Mouse (Mus musculus): ENCODE measurements at regions not wholly inside any gene's neighbourhood (a gene's known extent, or its start where the extent isn't known, plus 50 kb on each side); places are given as distances from the start of the nearest gene placed in this dataset.

DNA sequence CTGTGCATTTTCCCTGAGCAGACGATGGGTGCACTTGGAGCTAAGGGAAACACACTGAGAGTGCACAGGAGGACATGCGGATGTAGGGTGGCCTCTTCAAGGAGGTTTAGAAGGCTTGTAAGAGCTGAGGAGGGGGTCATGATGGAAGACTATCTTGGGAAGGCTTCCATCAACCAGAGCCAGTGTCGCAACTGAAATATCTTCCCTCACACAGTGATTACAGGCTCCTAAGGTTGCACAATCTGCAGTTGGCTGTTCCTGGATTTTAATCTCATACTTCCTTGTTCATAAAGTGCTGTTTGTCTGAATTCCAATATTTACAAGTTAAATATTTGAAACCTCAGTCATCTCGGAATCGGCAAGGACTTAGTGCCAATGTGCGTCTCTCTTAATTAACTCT lies 164.5 kb downstream of the Wdr11 start:
- H3K27ac ChIP-seq (ENCODE audit: insufficient read depth, low read depth, low read length, poor library complexity, severe bottlenecking): no peak overlapping the region
- H3K36me3 ChIP-seq (ENCODE audit: control insufficient read depth, insufficient read depth, low read length, poor library complexity, severe bottlenecking): no peaks in the 10 kb centered on the region
- TF ChIP-seq ZC3H11A (IDR thresholded peaks at IDR 0.05; ENCODE audit: borderline replicate concordance, low read depth, low read length): no peak
- no peak for TF ChIP-seq HCFC1 (IDR thresholded peaks at IDR 0.05; ENCODE audit: borderline replicate concordance, insufficient read depth, low read length)
- no peak for TF ChIP-seq CHD2 (IDR thresholded peaks at IDR 0.05; ENCODE audit: low read depth, low read length)
- TF ChIP-seq MAFK (IDR thresholded peaks at IDR 0.05; ENCODE audit: insufficient read depth, low read depth, low read length): no peak
- TF ChIP-seq ZNF384 (IDR thresholded peaks at IDR 0.05; ENCODE audit: low read depth, low read length): no peak
- H3K9me3 ChIP-seq (ENCODE audit: control insufficient read depth, insufficient read depth, low read depth, low read length): no peaks in the 10 kb centered on the region
- DNase-seq (ENCODE audit: low read depth, low spot score): no peak
- no peaks in the 10 kb centered on the region for H3K4me1 ChIP-seq (ENCODE audit: control insufficient read depth in 2 of 2, insufficient read depth in 2 of 2, low read length in 2 of 2, poor library complexity in 1 of 2)
- H3K4me3 ChIP-seq (ENCODE audit: insufficient read depth in 1 of 2, low read depth in 1 of 2, low read length in 2 of 2, poor library complexity in 1 of 2, severe bottlenecking in 1 of 2): no peak overlapping the region
- in situ Hi-C loops (cut with MboI; ENCODE audit: low sequenced_read_pairs in 2 of 2, unreplicated experiment in 2 of 2): no loop called here
- no peak overlapping the region for H3K9ac ChIP-seq (ENCODE audit: insufficient read depth, low read depth, low read length, poor library complexity, severe bottlenecking)

- Histone ChIP-seq H3K9me3 (ENCODE audit: control insufficient read depth, insufficient read depth, low read depth, low read length) (no peaks in the 10 kb centered on the region), H3K36me3 (ENCODE audit: control insufficient read depth, insufficient read depth, low read length, poor library complexity, severe bottlenecking) (no peaks in the 10 kb centered on the region), H3K4me1 (ENCODE audit: control insufficient read depth in 2 of 2, insufficient read depth in 2 of 2, low read length in 2 of 2, poor library complexity in 1 of 2) (no peaks in the 10 kb centered on the region), H3K27ac (ENCODE audit: insufficient read depth, low read depth, low read length, poor library complexity, severe bottlenecking) (no peak overlapping the region), H3K4me3 (ENCODE audit: insufficient read depth in 1 of 2, low read depth in 1 of 2, low read length in 2 of 2, poor library complexity in 1 of 2, severe bottlenecking in 1 of 2) (no peak overlapping the region), H3K9ac (ENCODE audit: insufficient read depth, low read depth, low read length, poor library complexity, severe bottlenecking) (no peak overlapping the region)
- DNase-seq (ENCODE audit: low read depth, low spot score): no peak
- in situ Hi-C loops (cut with MboI; ENCODE audit: low sequenced_read_pairs in 2 of 2, unreplicated experiment in 2 of 2): no loop called here
- TF ChIP-seq ZC3H11A (IDR thresholded peaks at IDR 0.05; ENCODE audit: borderline replicate concordance, low read depth, low read length) (no peak), MAFK (IDR thresholded peaks at IDR 0.05; ENCODE audit: insufficient read depth, low read depth, low read length) (no peak), CHD2 (IDR thresholded peaks at IDR 0.05; ENCODE audit: low read depth, low read length) (no peak), HCFC1 (IDR thresholded peaks at IDR 0.05; ENCODE audit: borderline replicate concordance, insufficient read depth, low read length) (no peak), ZNF384 (IDR thresholded peaks at IDR 0.05; ENCODE audit: low read depth, low read length) (no peak)
These were observed 168.2 kb downstream of the Wdr11 start for GRCm38 (mm10) chr7:129759848-129760247.

GRCm38 (mm10) chr7:129760386-129760785 lies 168.7 kb downstream of the Wdr11 start:
- no peaks in the 10 kb centered on the region for H3K9me3 ChIP-seq (ENCODE audit: control insufficient read depth, insufficient read depth, low read depth, low read length)
- in situ Hi-C loops (cut with MboI; ENCODE audit: low sequenced_read_pairs in 2 of 2, unreplicated experiment in 2 of 2): no loop called here
- no peaks in the 10 kb centered on the region for H3K36me3 ChIP-seq (ENCODE audit: control insufficient read depth, insufficient read depth, low read length, poor library complexity, severe bottlenecking)
- H3K4me1 ChIP-seq (ENCODE audit: control insufficient read depth in 2 of 2, insufficient read depth in 2 of 2, low read length in 2 of 2, poor library complexity in 1 of 2): no peaks in the 10 kb centered on the region
- no peak for DNase-seq (ENCODE audit: low read depth, low spot score)
- TF ChIP-seq CHD2 (IDR thresholded peaks at IDR 0.05; ENCODE audit: low read depth, low read length) (no peak), ZNF384 (IDR thresholded peaks at IDR 0.05; ENCODE audit: low read depth, low read length) (no peak), HCFC1 (IDR thresholded peaks at IDR 0.05; ENCODE audit: borderline replicate concordance, insufficient read depth, low read length) (no peak), MAFK (IDR thresholded peaks at IDR 0.05; ENCODE audit: insufficient read depth, low read depth, low read length) (no peak)
- no peak overlapping the region for H3K4me3 ChIP-seq (ENCODE audit: insufficient read depth in 1 of 2, low read depth in 1 of 2, low read length in 2 of 2, poor library complexity in 1 of 2, severe bottlenecking in 1 of 2)
- no peak overlapping the region for H3K9ac ChIP-seq (ENCODE audit: insufficient read depth, low read depth, low read length, poor library complexity, severe bottlenecking)
- no peak overlapping the region for H3K27ac ChIP-seq (ENCODE audit: insufficient read depth, low read depth, low read length, poor library complexity, severe bottlenecking)

DNA sequence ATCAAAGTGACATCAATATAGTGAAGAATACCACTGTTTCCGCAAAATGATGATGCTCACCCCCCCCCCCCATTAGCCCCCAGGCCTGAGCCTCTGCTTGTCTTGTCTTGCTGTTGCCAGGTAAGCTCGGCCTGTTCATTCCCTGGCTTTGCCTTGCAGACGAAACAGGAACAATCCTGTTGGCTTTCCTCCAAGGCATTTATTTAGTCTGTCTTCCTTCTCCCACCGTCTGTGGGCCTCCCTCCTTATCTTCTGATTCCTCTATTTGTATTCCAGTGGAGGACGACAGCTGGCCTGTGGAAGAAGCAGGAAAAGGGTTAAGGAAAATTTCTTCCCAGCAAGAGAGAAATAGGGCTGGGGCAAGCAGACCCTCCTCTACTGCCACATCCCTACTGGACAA lies 172.1 kb downstream of the Wdr11 start:
- Histone ChIP-seq H3K4me3 (ENCODE audit: insufficient read depth in 1 of 2, low read depth in 1 of 2, low read length in 2 of 2, poor library complexity in 1 of 2, severe bottlenecking in 1 of 2) (no peak overlapping the region), H3K36me3 (ENCODE audit: control insufficient read depth, insufficient read depth, low read length, poor library complexity, severe bottlenecking) (no peaks in the 10 kb centered on the region), H3K9me3 (ENCODE audit: control insufficient read depth, insufficient read depth, low read depth, low read length) (no peaks in the 10 kb centered on the region), H3K4me1 (ENCODE audit: control insufficient read depth in 2 of 2, insufficient read depth in 2 of 2, low read length in 2 of 2, poor library complexity in 1 of 2) (no peaks in the 10 kb centered on the region), H3K9ac (ENCODE audit: insufficient read depth, low read depth, low read length, poor library complexity, severe bottlenecking) (no peak overlapping the region), H3K27ac (ENCODE audit: insufficient read depth, low read depth, low read length, poor library complexity, severe bottlenecking) (no peak overlapping the region)
- DNase-seq (ENCODE audit: low read depth, low spot score): no peak
- in situ Hi-C loops (cut with MboI; ENCODE audit: low sequenced_read_pairs in 2 of 2, unreplicated experiment in 2 of 2): no loop called here
- no peak for TF ChIP-seq ZNF384 (IDR thresholded peaks at IDR 0.05; ENCODE audit: low read depth, low read length)
- no peak for TF ChIP-seq CHD2 (IDR thresholded peaks at IDR 0.05; ENCODE audit: low read depth, low read length)
- TF ChIP-seq MAFK (IDR thresholded peaks at IDR 0.05; ENCODE audit: insufficient read depth, low read depth, low read length): no peak
- no peak for TF ChIP-seq HCFC1 (IDR thresholded peaks at IDR 0.05; ENCODE audit: borderline replicate concordance, insufficient read depth, low read length)
- no peak for TF ChIP-seq ZC3H11A (IDR thresholded peaks at IDR 0.05; ENCODE audit: borderline replicate concordance, low read depth, low read length)

GRCm38 (mm10) chr7:129764456-129764970 lies 172.8 kb downstream of the Wdr11 start:
- H3K27ac ChIP-seq (ENCODE audit: insufficient read depth, low read depth, low read length, poor library complexity, severe bottlenecking): no peak overlapping the region
- no peak overlapping the region for H3K4me3 ChIP-seq (ENCODE audit: insufficient read depth in 1 of 2, low read depth in 1 of 2, low read length in 2 of 2, poor library complexity in 1 of 2, severe bottlenecking in 1 of 2)
- no peaks in the 10 kb centered on the region for H3K4me1 ChIP-seq (ENCODE audit: control insufficient read depth in 2 of 2, insufficient read depth in 2 of 2, low read length in 2 of 2, poor library complexity in 1 of 2)
- no peaks in the 10 kb centered on the region for H3K36me3 ChIP-seq (ENCODE audit: control insufficient read depth, insufficient read depth, low read length, poor library complexity, severe bottlenecking)
- TF ChIP-seq ZC3H11A (IDR thresholded peaks at IDR 0.05; ENCODE audit: borderline replicate concordance, low read depth, low read length) (no peak), HCFC1 (IDR thresholded peaks at IDR 0.05; ENCODE audit: borderline replicate concordance, insufficient read depth, low read length) (no peak), MAFK (IDR thresholded peaks at IDR 0.05; ENCODE audit: insufficient read depth, low read depth, low read length) (no peak), CHD2 (IDR thresholded peaks at IDR 0.05; ENCODE audit: low read depth, low read length) (no peak), ZNF384 (IDR thresholded peaks at IDR 0.05; ENCODE audit: low read depth, low read length) (no peak)
- no peak overlapping the region for H3K9ac ChIP-seq (ENCODE audit: insufficient read depth, low read depth, low read length, poor library complexity, severe bottlenecking)
- in situ Hi-C loops (cut with MboI; ENCODE audit: low sequenced_read_pairs in 2 of 2, unreplicated experiment in 2 of 2): no loop called here
- DNase-seq (ENCODE audit: low read depth, low spot score): no peak
- H3K9me3 ChIP-seq (ENCODE audit: control insufficient read depth, insufficient read depth, low read depth, low read length): no peaks in the 10 kb centered on the region

All from ES-E14 (cell line).